Mouse (Mus musculus) embryonic fibroblast, embryonic 13.5 days (primary cell): Measurements from ENCODE around the gene Ugt1a8. TPM values are rescaled to one million over a fixed set of nuclear protein-coding genes. Genes with fewer than 3 reads are reported as not detected.
"Not testable (repeated sequence)": the region's sequence is repeated elsewhere in the genome, so short reads cannot be mapped to it uniquely, and the experiment has no call there.

Experiments used
- H3K27ac ChIP-seq: 2 replicates; pipeline ENCODE4 v1.5.1; 2012; ENCODE audit warnings: low read length, control low read depth, inconsistent platforms; ENCODE audit not compliant: insufficient read depth
- H3K4me1 ChIP-seq: 2 replicates; pipeline ENCODE4 v1.6.1; 2011; ENCODE audit warnings: low read length; ENCODE audit not compliant: control insufficient read depth, insufficient read depth
- H3K4me3 ChIP-seq: 2 replicates; pipeline ENCODE4 v1.5.1; 2011; ENCODE audit warnings: mild to moderate bottlenecking, control low read depth, low read length; ENCODE audit not compliant: insufficient read depth
- CTCF ChIP-seq: IDR thresholded peaks from 2 replicates; pipeline ENCODE4 v1.5.1; 2011; ENCODE audit warnings: mild to moderate bottlenecking, control low read depth, low read length, moderate library complexity, borderline replicate concordance; ENCODE audit not compliant: insufficient read depth
- POLR2A ChIP-seq: IDR thresholded peaks from 2 replicates; pipeline ENCODE4 v1.6.1; 2011; ENCODE audit warnings: low read depth, mild to moderate bottlenecking, control low read depth, low read length, moderate library complexity
- polyA plus RNA-seq: library from polyadenylated mRNA; stranded (reverse); fragments of >200 nt; gene quantifications from 2 replicates; pipeline ENCODE4 v1.2.4, GENCODE M21; 2011; ENCODE audit warnings: low read depth; ENCODE audit not compliant: missing spikeins, insufficient read length

Gene Ugt1a8
- polyA plus RNA-seq, 1 experiment: not detected

DNA sequence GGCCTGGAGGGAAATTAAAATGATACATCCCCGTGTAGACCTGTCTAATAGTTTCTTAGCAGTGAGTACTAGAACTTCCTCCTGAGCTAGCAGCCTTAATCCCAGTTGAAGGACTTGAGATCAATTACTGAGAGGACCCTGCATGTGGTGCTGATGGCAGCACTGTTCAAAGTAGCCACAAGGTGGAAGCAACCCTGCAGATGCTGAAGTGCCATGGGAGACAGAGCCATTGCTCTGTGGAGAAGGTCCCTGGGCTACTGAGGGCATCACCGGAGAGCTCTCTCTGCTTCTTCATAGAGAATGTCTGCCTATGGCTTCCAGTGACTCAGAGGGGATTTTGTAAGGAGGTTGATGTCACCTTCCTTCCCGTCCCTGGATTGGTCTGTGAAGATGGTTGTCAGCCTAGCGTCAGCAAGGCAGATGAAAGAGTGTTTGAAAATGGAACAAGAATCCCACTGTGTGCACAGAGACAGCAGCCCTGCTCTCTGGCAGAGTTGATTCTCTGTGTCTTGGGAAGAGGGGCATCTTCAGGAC is 38.3 kb downstream of the Ugt1a8 start:
- not testable (repeated sequence) for H3K4me1 ChIP-seq

GRCm38 (mm10) chr1:88129091-88129490 is 41.5 kb downstream of the Ugt1a8 start:
- not testable (repeated sequence) for H3K4me3 ChIP-seq, H3K4me1 ChIP-seq, H3K27ac ChIP-seq

More for the DNA sequence above, 38.3 kb downstream of the Ugt1a8 start:
- not testable (repeated sequence) for H3K4me3 ChIP-seq, H3K27ac ChIP-seq
- peak; percentile 24; the same call in 1 of the 2 replicates for TF ChIP-seq CTCF

- not testable (repeated sequence) for H3K4me1 ChIP-seq, H3K27ac ChIP-seq, H3K4me3 ChIP-seq
Observed at GRCm38 (mm10) chr1:88130223-88130622, 42.6 kb downstream of the Ugt1a8 start.

DNA sequence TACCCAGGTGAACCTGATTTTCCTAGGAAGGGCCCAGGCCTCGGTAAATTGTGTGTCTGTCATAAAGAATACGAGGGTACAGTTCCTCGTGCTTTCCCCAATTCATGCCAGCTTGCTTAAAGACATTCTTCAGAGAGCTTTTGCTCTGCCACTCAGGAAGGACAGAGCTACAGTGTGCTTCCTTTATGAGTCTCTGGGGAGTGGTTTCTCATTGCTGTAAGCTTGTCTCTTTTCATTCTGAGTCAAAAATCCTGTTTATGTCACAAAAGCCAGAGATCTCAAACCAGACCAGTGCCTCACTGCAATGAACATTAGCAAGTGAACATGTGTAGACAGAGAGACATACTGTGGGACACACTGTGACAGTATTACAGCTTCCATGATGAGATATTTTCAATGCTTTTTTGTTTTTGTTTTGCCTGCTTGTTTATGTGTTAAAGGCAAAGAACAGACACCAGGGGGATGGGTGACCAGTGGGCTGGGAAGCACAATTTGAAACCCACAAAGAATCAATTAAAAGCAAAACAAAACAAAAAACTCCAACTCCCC is 46.4 kb downstream of the Ugt1a8 start:
- TF ChIP-seq CTCF (no peak), POLR2A (no peak)
- H3K27ac ChIP-seq: peak overlapping the region; percentile 76
- no peak overlapping the region for H3K4me3 ChIP-seq
- H3K4me1 ChIP-seq: no peaks in the 10 kb centered on the region

DNA sequence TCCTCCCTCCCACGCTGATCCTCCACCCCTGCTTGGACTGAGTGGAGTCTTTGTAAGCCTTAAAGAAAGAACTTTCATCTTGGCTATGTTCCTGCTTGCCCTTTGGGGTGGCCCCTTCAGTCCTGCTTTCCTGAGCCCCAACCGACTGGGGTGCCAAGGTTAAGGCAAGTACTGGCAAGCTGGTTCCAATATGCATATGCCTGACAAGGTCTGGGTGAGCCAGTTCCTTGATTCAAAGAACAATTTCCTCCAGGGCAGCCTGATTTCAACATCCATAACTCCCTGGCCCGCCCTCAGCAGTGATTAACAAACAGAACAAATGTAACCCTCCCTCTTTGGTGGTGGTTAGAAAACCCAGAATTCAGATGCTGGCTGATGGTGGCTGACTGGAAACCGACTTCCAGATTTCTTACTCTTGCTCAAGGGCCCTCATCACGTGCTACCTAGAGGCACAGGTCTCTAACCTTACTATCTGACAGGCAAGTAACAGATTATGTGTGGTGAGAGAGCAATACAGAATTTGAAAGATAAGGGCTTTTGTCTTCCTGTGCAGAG is 46.9 kb downstream of the Ugt1a8 start, which contains the start of gene Ugt1a6a:
Gene Ugt1a6a (plus strand): TSS at position 353 of the 555 bp plus-strand sequence.
- H3K4me3 ChIP-seq, H3K4me1 ChIP-seq: not testable (repeated sequence)
- H3K27ac ChIP-seq: peak within 1 kb of the TSS; percentile 76

DNA sequence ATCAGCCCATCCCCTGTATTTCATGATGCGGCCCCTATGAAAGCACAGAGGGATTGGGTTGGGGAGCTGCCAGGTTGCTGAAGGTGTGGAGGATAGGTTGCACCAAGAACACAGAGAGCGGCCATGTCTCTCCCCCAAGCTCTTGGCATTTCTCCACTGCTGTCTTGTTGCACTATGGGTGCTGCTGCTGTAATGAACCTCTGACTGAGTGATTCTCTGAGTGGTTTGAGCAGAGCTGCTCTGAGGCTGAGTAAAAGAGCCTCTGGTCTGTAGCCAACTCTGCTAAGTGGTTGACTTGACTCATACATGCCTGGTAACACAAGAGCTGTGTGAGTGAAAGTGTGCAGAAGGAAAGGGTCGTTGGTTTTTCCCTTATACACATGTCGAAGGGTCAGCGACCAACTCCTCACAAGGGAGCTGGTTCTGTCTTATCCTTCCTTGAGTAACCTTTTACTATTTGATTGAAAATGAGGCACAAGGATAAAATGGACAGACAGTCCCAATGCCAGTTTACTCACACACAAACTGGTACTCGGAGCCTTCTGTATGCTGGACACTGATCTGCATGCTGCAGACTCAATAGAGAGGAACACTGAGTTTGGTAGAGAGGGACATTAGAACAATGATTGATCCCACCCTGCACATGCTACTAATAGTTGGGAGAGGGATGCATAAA is 47.8 kb downstream of the Ugt1a8 start:
- H3K4me1 ChIP-seq, H3K4me3 ChIP-seq: not testable (repeated sequence)
- peak overlapping the region; percentile 14 for H3K27ac ChIP-seq

DNA sequence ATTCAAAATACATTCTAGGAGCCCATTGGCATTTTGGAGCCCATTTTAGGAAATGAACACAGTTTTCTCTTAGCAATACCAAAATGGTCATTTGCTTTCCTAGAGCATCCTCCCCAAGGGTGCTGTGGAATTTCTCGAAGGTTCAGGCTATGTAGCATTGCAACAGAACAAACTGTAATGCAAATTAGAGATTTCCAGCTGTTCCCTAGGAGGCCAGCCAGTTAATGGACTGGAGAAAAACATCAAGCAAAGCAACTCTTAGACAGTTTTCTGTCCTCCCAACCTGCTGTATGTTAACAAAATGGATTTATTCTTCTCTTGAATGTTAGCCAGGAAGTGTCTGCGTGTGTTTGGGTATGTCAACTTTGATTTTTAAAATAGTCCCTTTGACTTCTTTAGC is 49.0 kb downstream of the Ugt1a8 start:
- Histone ChIP-seq H3K4me1 (no peaks in the 10 kb centered on the region), H3K4me3 (no peak overlapping the region), H3K27ac (no peak overlapping the region)
- TF ChIP-seq POLR2A: no peak
- TF ChIP-seq CTCF: no peak

DNA sequence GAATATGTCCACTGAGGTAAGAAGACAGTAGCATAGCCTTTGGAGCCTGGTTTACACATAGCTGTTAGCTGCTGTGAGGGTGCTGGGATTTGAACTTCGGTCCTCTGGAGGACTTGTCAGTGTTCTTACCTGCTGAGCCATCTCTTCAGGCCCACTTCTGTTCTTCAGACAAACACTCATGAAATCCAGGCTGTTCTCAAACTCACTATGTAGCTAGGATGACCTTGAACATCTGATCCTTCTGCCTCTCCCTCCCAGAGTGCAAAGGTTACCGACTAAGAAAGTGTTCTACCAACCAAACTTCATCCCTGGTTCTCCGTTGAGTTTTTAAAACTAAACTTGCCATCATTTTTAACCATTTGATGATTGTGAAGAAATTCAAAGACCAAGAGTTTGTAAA is 49.7 kb downstream of the Ugt1a8 start:
- TF ChIP-seq POLR2A (no peak), CTCF (no peak)
- Histone ChIP-seq H3K4me3 (no peak overlapping the region), H3K27ac (no peak overlapping the region), H3K4me1 (no peaks in the 10 kb centered on the region)

GRCm38 (mm10) chr1:88138145-88138544 is 50.5 kb downstream of the Ugt1a8 start:
- TF ChIP-seq POLR2A: no peak
- no peak for TF ChIP-seq CTCF
- no peak overlapping the region for H3K27ac ChIP-seq
- H3K4me1 ChIP-seq: no peaks in the 10 kb centered on the region
- H3K4me3 ChIP-seq: no peak overlapping the region

- not testable (repeated sequence) for H3K27ac ChIP-seq, H3K4me3 ChIP-seq, H3K4me1 ChIP-seq
Observed at GRCm38 (mm10) chr1:88140492-88140891, 52.9 kb downstream of the Ugt1a8 start.
